Mouse (Mus musculus) mouse embryonic stem cell (cell line): ENCODE results near the gene Ccnd1.

Source experiments
- in situ Hi-C, 2 experiments: fragments of 300-500 bp; cut with MboI; formaldehyde crosslinking; loops; 1 replicate in 1 of 2; 3 replicates in 1 of 2; pipeline ENCODE4 v1.14.3; 2019 to 2020; ENCODE audit warnings: low sequenced_read_pairs in 2 of 2, low pct_unique_long_range_greater_than_20kb in 1 of 2, mixed read lengths in 1 of 2; ENCODE audit not compliant: unreplicated experiment in 1 of 2

The Ccnd1 gene

GRCm38 (mm10) chr7:144888564-144889299, 51.0 kb downstream of the Ccnd1 start:
- in situ Hi-C loops: no loop called here

GRCm38 (mm10) chr7:144887672-144888071, 52.1 kb downstream of the Ccnd1 start:
- in situ Hi-C loops: no loop called here

GRCm38 (mm10) chr7:144883106-144883505, 56.6 kb downstream of the Ccnd1 start:
- in situ Hi-C loops: loop anchor here in 1 of 2 experiments (5.0 kb wide), 1 partner anchor 36 kb away; the partner anchor contains the start of gene Fgf4
